Mouse (Mus musculus): Measurements from ENCODE around the gene Zic1. TPM values are rescaled to one million over a fixed set of nuclear protein-coding genes. Genes with fewer than 3 reads are reported as not detected.

Zic1 gene
- total RNA-seq (2021), result 10 to 100 TPM; 12.4 to 13.8 TPM
- long read RNA-seq, experiment 1, result 0 reads
- long read RNA-seq, experiment 2, result 0 reads

- DNase-seq (ENCODE audit: low spot score in 2 of 2), result no peak
- intact Hi-C loops (cut with DNase I), result no loop called here
Measured at GRCm38 (mm10) chr9:91365664-91366063, at the start of gene Zic1. Gene Zic1 (minus strand): TSS chr9:91365810.

GRCm38 (mm10) chr9:91414007-91414661 is 48.5 kb upstream of the Zic1 start:
- intact Hi-C loops (cut with DNase I), result no loop called here
- no peak for DNase-seq (ENCODE audit: low spot score in 2 of 2)

- intact Hi-C loops (cut with DNase I), result loop anchor here (5.0 kb wide), 1 partner anchor 47 kb away; the partner anchor contains the start of gene Zic4
- no peak for DNase-seq (ENCODE audit: low spot score in 2 of 2)
Measured at GRCm38 (mm10) chr9:91409771-91410170, 44.2 kb upstream of the Zic1 start.

GRCm38 (mm10) chr9:91406258-91406763 is 40.7 kb upstream of the Zic1 start:
- intact Hi-C loops (cut with DNase I), result loop anchor here (5.0 kb wide), 1 partner anchor 44 kb away; the partner anchor contains the start of gene Zic4
- DNase-seq (ENCODE audit: low spot score in 2 of 2), result no peak

GRCm38 (mm10) chr9:91405753-91406178 is 40.2 kb upstream of the Zic1 start:
- DNase-seq (ENCODE audit: low spot score in 2 of 2), result no peak
- intact Hi-C loops (cut with DNase I), result loop anchor here (5.0 kb wide), 1 partner anchor 43 kb away; the partner anchor contains the start of gene Zic4

GRCm38 (mm10) chr9:91404905-91405752 is 39.5 kb upstream of the Zic1 start:
- intact Hi-C loops (cut with DNase I), result loop anchor here (5.0 kb wide), 1 partner anchor 43 kb away; the partner anchor contains the start of gene Zic4
- no peak for DNase-seq (ENCODE audit: low spot score in 2 of 2)

GRCm38 (mm10) chr9:91404229-91404628 is 38.6 kb upstream of the Zic1 start:
- no peak for DNase-seq (ENCODE audit: low spot score in 2 of 2)
- intact Hi-C loops (cut with DNase I), result no loop called here

GRCm38 (mm10) chr9:91401471-91401870 is 35.9 kb upstream of the Zic1 start:
- intact Hi-C loops (cut with DNase I), result no loop called here
- no peak for DNase-seq (ENCODE audit: low spot score in 2 of 2)

- no peak for DNase-seq (ENCODE audit: low spot score in 2 of 2)
- intact Hi-C loops (cut with DNase I), result no loop called here
Measured at GRCm38 (mm10) chr9:91400482-91401093, 35.0 kb upstream of the Zic1 start.

GRCm38 (mm10) chr9:91399976-91400375 is 34.4 kb upstream of the Zic1 start:
- DNase-seq (ENCODE audit: low spot score in 2 of 2), result no peak
- intact Hi-C loops (cut with DNase I), result no loop called here

GRCm38 (mm10) chr9:91395066-91395772 is 29.6 kb upstream of the Zic1 start:
- intact Hi-C loops (cut with DNase I), result no loop called here

GRCm38 (mm10) chr9:91394211-91394646 is 28.6 kb upstream of the Zic1 start:
- intact Hi-C loops (cut with DNase I), result no loop called here
- DNase-seq (ENCODE audit: low spot score in 2 of 2), result no peak

More at GRCm38 (mm10) chr9:91395066-91395772, 29.6 kb upstream of the Zic1 start:
- DNase-seq (ENCODE audit: low spot score in 2 of 2), result no peak

GRCm38 (mm10) chr9:91393376-91394068 is 27.9 kb upstream of the Zic1 start:
- no peak for DNase-seq (ENCODE audit: low spot score in 2 of 2)
- intact Hi-C loops (cut with DNase I), result no loop called here

GRCm38 (mm10) chr9:91388173-91388572 is 22.6 kb upstream of the Zic1 start:
- no peak for DNase-seq (ENCODE audit: low spot score in 2 of 2)
- intact Hi-C loops (cut with DNase I), result no loop called here

- intact Hi-C loops (cut with DNase I), result no loop called here
- no peak for DNase-seq (ENCODE audit: low spot score in 2 of 2)
Measured at GRCm38 (mm10) chr9:91387740-91388080, 22.1 kb upstream of the Zic1 start.

GRCm38 (mm10) chr9:91386891-91387739 is 21.5 kb upstream of the Zic1 start:
- intact Hi-C loops (cut with DNase I), result no loop called here
- no peak for DNase-seq (ENCODE audit: low spot score in 2 of 2)

GRCm38 (mm10) chr9:91386502-91386890 is 20.9 kb upstream of the Zic1 start:
- intact Hi-C loops (cut with DNase I), result no loop called here
- no peak for DNase-seq (ENCODE audit: low spot score in 2 of 2)

All from left cerebral cortex, postnatal 14 days (tissue).